Mouse (Mus musculus) E14TG2a.4 (cell line): ENCODE measurements around the gene Nt5dc3.

ENCODE experiments used
- CTCF ChIP-seq: conservative IDR thresholded peaks from 2 replicates; pipeline ENCODE4 v1.5.1; 2014; ENCODE audit warnings: low read length
- NANOG ChIP-seq: IDR thresholded peaks from 2 replicates; pipeline ENCODE4 v1.6.1; 2014; ENCODE audit warnings: borderline replicate concordance, low read length, mixed read lengths

DNA sequence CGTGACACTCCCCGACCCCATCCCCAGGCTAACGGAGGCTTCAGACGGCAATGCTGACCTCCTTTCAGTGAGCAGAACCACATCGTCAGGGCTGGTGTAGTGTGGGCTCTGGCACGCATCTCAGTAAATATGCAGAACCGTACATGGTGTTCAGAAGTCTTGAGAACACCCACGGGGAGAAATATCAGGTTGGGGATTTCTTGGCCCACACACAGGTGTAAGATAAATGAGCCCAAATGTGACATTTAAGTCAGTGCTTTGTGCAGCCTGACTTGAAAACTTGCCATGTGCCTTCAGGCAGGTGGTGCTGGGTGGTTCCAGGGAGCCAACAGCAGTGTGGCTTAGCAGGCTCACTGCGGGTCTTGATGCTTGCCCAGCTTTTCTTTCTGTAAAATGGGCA is 31.2 kb downstream of the Nt5dc3 start:
- TF ChIP-seq CTCF (no peak), NANOG (no peak)
